Mouse (Mus musculus) layer of hippocampus, postnatal 25 days (tissue): Measurements from ENCODE around the gene Gm10447. TPM values are rescaled to one million over a fixed set of nuclear protein-coding genes. Genes with fewer than 3 reads are reported as not detected.
A peak's percentile ranks its signal among the peaks of the same experiment; 100 is the strongest.

Source experiments
- DNase-seq, 2 experiments: peaks; one replicate each; pipeline ENCODE4 v3.0.0; 2022; ENCODE audit warnings: mixed read lengths in 2 of 2, low spot score in 1 of 2; ENCODE audit errors: extremely low spot score in 1 of 2
- total RNA-seq, 2 experiments: library from RNA; stranded (reverse); gene quantifications; 2 replicates each; pipeline ENCODE4 v1.2.3; 2021

Gene Gm10447
- total RNA-seq, 2 experiments from 2014 or later: 0.12 to 0.26 TPM

DNA sequence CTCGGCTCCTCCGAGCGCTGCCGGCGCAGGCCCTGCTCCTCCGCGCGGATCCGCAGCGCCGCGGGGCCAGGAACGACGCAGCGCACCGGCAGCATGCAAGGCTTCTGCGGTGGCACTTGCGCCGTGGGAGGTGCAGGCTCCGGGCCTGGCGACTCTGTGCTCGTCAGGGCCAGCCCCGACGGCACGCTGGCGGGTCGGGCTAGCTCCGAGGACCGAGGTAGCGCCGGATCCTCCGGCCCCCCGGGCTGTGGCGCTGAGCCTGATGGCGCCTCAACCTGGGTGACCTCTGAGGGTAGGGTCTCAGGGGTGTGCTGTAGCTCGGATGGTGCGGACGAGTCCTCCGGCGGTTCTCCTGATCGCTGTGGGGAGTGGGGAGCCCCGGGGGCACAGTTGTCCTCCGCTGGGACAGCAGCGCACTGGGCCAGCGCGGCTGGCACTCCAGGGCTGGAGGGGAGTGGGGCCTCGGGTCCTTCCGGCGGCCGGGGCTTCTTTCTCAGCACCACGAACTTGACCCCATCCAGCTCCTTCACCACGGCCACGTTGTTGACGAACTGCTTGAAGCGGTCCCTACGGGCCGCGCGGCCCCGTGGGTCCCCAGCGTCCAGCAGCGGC is 22.4 kb upstream of the Gm10447 start:
- DNase-seq: peak in 1 of 2 experiments; percentile 48

DNA sequence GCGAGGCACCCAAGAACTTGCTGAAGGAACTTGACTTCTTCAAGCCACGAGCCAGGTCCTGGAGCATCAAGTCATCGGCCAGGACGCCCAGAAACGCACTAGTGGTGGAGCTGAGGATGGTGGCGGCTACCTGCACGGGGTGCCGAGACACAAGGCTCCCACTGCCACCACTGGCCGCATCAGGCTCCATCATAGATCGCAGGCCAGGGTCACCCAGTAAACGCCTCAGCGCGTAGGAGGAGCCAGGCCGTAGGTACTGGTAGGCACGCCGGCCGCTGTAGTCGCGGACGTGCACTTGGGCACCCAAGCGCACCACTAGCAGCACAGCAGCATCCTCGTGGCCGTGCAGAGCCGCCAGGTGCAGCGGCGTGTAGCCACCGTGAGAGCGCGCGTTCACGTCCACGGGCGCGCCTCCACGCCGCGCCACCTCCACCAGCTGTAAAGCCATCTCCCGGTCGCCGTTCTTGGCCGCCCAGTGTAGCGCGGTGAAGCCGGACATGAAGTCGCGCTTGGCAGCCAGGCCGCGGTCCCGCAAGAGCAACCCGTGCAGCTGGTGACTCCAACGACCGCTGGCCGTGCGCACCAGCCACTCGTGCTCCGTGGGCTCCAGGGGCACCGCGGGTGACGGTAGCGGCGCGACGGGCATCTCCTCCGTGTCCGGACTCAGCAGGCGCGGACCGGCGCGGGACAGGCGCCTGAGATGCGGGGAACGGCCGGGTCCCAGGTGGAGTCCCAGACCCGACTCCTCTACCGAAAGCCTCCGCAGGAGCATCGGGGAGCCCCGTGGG is 21.7 kb upstream of the Gm10447 start:
- DNase-seq: peak in 1 of 2 experiments; percentile 43

DNA sequence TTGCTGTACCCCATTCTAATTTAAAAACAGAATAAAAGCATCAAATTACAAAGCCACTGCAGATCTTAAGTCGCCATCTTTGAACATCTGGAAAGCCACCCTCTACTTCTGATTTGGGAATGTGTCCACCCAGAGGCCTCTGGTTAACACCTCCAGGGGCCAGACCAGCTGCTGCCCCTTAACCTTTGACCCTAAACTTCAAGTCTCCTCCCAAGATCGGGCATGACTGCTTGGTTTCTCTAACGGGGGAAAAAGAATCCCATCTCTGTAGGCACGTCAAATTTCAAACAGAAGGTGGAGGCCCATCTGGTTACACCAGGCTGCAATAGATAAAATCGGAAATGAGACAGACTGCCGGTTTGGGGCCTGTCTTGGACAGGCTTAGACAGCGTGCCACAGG is 20.9 kb upstream of the Gm10447 start:
- DNase-seq: no peak

DNA sequence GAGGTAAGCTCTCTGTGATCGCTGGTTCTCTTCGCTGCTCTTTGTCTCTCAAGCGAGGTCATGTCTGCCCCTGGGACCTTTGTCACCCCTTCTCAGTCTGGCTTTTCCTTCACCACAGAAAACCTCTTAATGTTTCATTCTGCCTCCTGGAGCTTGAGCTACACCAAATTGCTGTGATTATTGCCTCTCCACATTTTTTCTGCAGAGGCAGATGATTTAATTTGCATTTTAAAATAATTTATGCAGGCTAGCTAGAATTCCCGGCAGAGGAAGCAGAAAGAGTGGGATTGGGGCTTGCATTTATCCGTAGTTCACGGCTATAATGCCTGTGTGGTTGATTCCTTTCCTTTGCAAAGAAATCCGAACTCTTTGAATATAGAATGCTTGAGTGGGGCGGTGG is 18.7 kb upstream of the Gm10447 start:
- DNase-seq: no peak

DNA sequence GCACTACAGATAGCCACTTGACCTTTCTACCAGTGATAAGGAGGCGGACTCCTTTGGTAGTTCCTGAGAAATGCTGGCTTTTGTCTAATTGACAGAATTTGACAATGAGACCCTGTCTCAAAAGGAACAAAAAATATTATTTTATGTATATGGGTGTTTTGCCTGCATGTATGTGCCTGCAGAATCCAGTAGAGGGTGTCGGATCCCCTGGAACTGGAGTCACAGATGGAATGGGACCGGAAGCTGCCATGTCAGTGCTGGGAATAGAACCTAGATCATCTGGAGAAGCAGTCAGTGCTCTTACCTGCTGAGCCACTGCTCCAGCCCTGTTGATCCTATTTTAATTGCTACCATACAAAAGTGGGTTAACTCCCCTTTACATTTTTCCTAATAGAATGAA is 15.8 kb upstream of the Gm10447 start:
- DNase-seq: no peak

DNA sequence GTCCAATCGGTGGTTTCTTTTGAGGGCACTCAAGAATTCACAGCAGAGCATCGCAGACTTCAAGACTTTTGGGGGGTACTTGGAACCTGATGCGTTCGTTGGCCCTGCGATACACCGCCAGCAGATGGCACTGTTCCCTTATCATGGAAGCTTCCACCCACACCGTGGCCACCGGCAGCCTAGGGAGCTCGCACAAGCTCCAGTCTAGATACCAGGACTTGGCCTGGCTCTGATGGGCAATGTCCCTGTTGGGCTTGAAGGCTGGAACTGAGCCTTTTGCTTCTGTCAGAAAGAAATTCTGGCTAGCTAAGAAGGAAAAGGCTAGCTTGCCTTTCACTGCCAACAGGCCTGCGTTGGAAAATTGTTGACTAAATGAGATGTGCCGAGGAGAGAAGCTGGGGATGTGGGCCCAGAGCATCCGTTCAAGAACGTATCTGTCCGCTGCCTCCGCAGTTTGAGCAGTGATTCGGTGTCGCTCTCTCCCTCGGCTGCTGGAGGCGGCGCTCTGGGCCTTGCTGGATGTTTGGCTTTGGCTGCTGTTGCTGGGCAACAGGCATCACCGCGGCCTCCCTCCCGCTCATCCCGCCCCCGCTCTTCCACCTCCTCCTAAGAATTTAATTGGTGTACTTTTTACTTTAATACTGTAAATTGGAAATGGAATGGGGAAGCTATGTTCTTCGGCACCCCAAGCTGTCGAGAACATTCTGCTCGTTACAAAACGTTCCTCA is 13.2 kb upstream of the Gm10447 start, which contains the start of gene Gm9837:
TSS of gene Gm9837 (minus strand) at position 512 of the 728 bp plus-strand sequence.
- peak; percentile 82 to 98 for DNase-seq

DNA sequence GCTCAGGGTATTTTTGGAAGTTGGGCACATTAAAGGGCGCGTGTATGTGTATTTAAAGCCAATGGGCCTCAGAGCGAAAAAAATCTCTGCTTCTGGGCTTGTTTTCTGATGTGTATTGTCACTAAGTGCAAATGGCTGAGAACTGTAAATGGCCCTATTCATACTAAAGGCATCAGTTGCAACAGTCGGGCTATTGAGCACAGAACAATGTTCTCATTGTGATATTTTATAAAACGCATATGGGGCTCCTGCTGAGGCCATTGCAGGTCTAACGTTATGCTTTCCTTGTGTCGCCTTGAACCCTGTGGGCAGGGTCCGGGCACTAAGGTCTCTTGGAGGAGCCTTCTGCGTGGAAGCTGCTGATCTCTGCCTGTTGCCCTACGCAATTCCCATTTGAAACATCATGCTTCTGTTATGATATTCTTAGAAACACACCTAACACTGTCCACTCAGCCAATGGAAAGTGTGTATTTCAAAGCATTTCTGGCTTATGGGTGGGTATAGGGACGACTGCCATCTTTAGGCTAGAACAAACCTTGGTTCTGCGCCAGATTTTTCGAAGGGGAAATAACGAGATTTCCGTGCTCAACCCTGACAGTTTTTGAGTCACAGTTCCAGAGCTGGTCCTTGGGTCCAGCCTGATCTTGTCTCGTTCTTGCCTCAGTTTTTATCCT is 12.5 kb upstream of the Gm10447 start:
- no peak for DNase-seq

DNA sequence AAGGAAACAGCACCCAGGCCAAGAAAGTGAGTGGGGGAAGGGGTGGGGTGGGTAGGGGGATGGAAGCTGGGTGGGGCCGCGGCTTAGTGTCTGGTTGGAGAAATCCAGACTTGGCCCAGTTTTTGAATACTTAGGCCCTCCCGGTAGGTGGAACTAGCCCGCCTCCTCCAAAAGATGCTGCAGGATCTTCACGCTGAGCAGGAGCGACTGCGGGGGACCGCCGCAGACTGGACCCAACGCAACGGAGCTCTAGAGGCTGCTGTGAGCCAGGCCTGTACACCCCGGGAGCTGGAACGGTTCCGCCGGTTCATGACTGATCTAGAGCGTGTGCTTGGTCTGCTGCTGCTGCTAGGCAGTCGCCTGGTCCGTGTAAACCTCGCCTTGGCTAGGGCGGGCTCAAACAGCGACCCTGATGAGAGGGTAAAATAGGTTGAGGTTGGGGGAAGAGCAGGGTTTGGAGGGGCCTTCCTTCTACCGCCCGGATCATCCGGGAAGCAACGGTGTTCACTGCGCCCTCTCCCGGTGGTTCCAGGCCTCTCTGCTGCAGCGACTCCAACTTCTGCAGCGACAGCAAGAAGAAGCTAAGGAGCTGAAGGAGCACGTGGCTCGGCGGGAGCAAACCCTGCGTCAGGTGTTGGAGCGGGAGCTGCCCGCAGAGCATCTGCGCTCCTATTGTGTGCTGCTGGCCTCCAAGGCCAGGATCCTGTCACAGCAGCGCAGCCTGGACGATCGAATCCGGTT is 9.5 kb upstream of the Gm10447 start:
- peak; percentile 76 to 91 for DNase-seq

DNA sequence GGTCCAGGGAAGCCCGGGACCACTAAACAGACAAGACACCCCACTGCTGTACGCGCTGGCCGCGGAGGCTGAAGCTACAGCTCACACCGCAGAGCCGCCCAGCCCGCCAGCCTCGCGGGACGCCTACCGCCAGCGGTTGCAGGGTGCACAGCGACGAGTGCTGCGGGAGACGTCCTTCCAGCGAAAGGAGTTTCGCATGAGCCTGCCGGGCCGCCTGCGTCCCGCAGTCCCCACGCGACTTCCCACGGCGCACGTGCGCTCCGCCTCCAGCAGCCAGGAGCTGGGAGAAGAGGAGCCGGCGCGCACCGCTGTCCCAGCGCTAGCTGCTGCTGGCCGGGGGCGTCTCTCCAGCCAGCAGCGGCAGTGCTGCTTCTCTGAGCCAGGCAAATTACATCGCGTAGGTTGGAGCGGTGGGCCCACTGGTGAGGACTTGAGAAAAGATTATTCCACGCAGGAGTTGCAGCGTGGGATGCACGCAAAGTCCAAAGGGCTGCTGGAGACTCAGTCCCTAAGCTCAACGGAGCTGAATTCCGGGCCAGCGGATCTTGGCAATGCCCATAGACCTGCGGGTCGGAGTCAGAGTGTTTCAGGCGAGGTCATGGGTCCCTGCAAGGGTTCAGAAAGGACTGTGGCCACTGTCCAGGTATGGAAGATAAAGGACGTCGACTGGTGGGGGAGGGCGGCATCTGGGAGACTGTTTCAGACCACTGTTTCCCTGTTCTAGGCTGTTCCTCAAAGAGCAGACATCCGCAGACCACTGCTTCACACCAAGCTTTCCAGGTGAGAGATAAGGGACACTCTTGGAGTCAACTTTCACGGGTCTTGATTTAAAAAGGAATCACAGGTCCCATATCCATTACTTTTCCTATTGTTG is 6.9 kb upstream of the Gm10447 start:
- no peak for DNase-seq

DNA sequence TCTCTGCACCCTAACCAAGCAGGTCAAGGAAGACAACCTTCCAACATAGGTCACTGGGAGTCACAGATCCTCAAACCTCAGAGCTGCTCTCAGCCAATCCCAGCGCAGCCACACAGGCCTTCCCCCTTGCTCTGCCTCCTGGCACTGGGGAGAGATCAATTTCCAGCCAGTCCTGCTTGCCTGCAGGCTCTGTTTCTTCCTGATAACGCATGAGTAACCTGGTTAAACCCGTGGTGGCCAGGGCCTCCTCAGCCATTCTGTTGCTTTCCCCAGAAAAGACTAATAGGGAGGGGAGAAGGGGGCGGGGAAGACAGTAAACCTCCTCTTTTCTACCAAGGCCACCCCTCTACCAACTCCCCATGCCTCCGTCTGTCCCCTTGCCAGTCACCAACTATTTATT is 4.8 kb upstream of the Gm10447 start:
- DNase-seq: no peak

DNA sequence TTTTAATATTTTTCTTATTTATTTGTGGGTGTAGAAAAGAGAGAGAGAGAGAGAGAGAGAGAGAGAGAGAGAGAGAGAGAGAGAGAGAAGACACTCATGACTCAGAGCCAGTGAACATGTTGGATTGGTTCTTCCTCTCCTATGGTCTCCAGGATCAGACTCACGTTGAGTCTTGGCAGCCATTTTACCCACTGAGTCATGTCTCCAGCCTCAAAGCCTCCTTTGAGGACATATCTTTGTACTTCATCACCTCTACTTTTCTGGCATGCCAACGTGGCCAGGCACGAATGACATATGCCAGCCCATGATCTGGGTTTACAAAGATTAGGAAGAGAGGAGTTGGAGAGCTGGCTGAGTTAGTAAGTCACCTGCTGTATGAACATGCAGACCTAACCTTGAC is 3.3 kb upstream of the Gm10447 start:
- DNase-seq: no peak

DNA sequence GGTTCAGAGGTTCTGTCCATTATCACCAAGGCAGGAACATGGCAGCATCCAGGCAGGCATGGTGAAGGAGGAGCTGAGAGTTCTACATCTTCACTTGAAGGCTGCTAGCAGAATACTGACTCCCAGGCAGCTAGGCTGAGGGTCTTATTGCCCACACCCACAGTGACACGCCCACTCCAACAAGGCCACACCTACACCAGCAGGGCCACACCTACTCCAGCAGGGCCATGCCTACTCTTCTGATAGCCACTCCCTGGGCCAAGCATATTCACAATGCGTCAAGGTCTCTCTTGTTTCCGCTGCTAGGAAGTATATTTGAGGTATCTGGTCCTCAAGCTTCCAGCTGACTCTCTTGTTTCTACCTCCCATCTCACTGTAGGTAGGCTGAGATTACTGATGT is 2.1 kb upstream of the Gm10447 start:
- DNase-seq: no peak

DNA sequence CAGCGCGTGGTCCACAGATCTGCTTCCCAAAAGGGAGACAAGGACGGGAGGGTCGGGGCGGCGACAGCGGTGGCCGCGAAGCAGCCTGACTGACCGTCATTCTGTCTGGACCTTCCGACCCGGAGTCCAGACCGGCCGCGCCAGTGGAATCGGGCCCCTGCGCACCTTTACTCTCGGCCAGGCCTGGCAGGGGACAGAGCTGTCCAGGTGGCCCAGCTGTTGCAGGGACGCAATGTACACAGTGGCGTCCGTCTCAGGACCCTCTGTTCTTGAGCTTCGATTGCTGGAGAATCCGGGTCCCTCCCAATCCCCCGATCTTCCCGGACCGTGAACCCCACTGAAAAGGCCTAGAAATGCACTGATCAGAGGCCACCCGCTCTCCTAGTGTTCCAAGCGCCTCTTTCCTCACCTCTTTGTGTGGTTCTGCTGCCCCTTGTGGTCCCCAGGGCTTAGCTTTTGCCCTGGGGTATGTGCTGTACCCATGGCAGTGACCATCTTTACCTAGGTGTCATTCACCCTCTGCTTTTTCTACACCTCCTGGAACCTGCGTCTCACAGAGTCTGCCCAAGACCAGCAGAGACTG is 553 bp upstream of the Gm10447 start:
- no peak for DNase-seq

DNA sequence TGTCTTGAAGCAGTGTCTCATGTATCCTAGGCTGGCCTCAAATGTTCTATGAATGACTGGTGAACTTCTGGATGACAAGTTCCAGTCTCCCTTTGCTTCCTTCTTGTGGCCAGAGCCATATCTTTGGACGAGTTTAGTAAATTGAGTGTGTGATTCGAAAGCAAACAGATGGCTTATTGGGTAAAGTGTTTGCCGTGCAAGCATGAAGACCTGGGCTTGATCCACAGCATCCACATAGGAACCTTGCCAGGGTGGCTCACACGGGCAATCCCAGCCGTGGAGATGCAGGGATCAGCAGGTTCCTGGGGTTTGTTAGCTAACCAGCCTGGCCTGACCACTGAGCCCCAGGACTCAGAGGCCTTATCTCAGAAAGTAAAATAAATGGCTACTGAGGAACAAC is 3.9 kb downstream of the Gm10447 start:
- DNase-seq: no peak

DNA sequence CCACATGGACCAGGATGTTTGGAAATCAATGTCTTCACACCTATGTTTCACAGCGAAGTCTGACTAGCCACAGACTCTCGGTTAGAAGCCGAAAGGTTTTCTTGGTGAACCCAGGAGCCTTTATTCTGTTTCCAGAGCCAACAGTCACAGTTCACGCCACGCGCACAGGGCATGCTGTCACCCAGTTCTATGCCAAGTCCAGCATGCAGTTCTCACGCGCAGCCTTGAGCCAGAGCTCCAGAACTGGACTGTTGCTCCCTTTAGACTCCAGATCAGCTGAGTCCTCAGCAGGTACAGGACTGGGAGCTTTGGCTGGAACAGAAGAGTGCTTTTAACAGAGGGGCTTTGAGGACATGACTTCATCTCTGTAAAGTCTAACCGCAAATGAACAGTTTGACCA is 4.5 kb downstream of the Gm10447 start:
- DNase-seq: no peak

DNA sequence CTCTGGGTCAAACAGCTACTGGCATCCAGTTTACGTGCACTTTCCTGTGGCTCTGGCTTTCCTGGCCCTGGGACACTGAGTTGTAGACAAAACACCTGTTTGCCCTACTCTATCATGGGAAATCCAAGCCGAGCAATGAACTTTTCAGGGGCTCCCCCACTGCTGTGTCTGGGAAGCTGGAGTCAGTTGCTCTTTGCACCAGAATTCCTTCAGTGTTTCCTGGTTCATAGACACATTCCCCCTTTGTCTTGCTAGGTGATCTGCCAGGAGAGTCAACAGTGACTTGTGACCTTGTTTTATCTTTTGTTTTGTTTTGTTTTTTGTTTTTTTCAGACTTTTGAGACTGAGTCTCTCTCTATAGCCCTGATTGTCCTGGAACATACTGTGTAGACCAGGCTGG is 5.5 kb downstream of the Gm10447 start:
- DNase-seq: no peak

DNA sequence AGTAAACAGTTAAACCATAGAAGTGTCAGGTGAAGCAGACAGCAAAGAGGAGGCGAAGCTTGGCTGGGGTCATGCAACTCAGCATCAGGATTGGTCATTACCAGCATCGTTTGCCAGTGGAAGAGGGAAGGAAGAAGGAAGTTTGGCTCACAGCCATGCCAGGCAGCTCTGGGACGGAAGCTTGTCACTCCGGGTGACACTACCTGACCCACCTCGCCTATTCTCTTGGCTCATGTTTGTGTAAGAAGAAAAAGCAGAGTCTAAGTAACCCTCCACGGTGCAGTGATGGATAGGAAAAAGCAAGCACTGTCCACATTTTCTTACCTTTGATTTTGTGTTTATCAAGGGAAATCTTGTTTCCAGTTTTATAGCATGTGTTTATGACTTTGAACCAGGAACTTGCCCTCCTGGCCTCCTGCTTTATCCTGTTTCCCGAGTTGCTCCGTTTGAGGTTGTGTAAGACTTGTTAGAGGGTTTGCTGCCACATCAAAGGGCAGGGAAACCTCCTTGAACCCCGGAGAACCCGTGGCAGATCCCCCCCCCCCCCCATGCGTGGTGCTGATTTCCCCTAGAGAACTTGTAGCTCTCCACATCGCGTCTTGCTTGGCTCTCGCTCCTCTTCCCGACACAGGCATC is 6.7 kb downstream of the Gm10447 start:
- no peak for DNase-seq

DNA sequence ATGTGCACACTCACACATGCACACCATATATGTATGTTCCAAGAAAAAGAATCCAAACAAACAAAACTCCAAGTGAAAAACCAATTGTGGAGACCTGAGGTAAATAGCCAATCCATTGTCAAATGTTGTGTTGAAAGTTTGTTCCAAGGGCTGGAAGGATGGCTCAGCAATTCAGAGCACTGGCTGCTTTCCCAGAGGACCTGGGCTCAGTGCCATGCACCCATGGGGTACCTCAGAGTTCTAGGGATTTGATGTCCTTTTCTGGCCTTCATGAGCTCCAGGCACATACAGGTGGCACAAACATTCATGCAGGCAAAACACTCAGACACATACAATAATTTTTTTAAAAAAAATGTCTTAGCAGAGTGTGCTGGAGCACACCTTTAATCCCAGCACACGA is 8.4 kb downstream of the Gm10447 start:
- no peak for DNase-seq
